Mouse (Mus musculus): ENCODE results near the gene Cacng1. TPM values are rescaled to one million over a fixed set of nuclear protein-coding genes. Genes with fewer than 3 reads are reported as not detected.

The Cacng1 gene
- polyA plus RNA-seq, 1 experiment from 2014 or later: 1.6 TPM

GRCm38 (mm10) chr11:107730940-107731339 lies 14.6 kb upstream of the Cacng1 start:
- WGBS: 71% methylated on average over 4 of the region's 4 CpGs
- no peaks in the 10 kb centered on the region for H3K36me3 ChIP-seq (ENCODE audit: insufficient read depth, low read length)
- H3K9ac ChIP-seq (replicated peaks; ENCODE audit: low read depth): no peak overlapping the region
- DNase-seq (ENCODE audit: low spot score) (no peak), ATAC-seq (no peak)
- H3K4me1 ChIP-seq (ENCODE audit: insufficient read depth, low read depth, low read length): no peaks in the 10 kb centered on the region; the same call in 1 of the 2 replicates
- H3K9me3 ChIP-seq (ENCODE audit: low read length): no peaks in the 10 kb centered on the region
- no peak overlapping the region for H3K4me3 ChIP-seq (ENCODE audit: low read depth, low read length)
- TF ChIP-seq EP300 (IDR thresholded peaks at IDR 0.05) (no peak), CTCF (IDR thresholded peaks at IDR 0.05) (no peak)
- H3K4me2 ChIP-seq (replicated peaks; ENCODE audit: low read depth, low read length): no peak overlapping the region
- H3K27me3 ChIP-seq (replicated peaks; ENCODE audit: insufficient read depth, low read length): no peaks in the 10 kb centered on the region
- no peak overlapping the region for H3K27ac ChIP-seq (ENCODE audit: low read length)

- TF ChIP-seq EP300 (IDR thresholded peaks at IDR 0.05) (no peak), CTCF (IDR thresholded peaks at IDR 0.05) (no peak)
- peak; percentile 37 for ATAC-seq
- no peak overlapping the region for H3K4me3 ChIP-seq (ENCODE audit: low read depth, low read length)
These were observed 12.8 kb upstream of the Cacng1 start for GRCm38 (mm10) chr11:107729141-107729540.

GRCm38 (mm10) chr11:107728073-107728863 lies 11.9 kb upstream of the Cacng1 start:
- Histone ChIP-seq H3K4me2 (replicated peaks; ENCODE audit: low read depth, low read length) (no peak overlapping the region), H3K4me1 (ENCODE audit: insufficient read depth, low read depth, low read length) (no peaks in the 10 kb centered on the region; the same call in 1 of the 2 replicates), H3K27ac (ENCODE audit: low read length) (peak overlapping the region; percentile 44), H3K9me3 (ENCODE audit: low read length) (no peaks in the 10 kb centered on the region), H3K9ac (replicated peaks; ENCODE audit: low read depth) (no peak overlapping the region), H3K36me3 (ENCODE audit: insufficient read depth, low read length) (no peaks in the 10 kb centered on the region), H3K4me3 (ENCODE audit: low read depth, low read length) (no peak overlapping the region), H3K27me3 (replicated peaks; ENCODE audit: insufficient read depth, low read length) (no peaks in the 10 kb centered on the region)
- DNase-seq (ENCODE audit: low spot score) (peak; percentile 83), ATAC-seq (peak; percentile 87)
- TF ChIP-seq CTCF (IDR thresholded peaks at IDR 0.05): peak; percentile 38
- TF ChIP-seq EP300 (IDR thresholded peaks at IDR 0.05): peak; percentile 89
- WGBS: 53% methylated on average over 13 of the region's 13 CpGs

More at GRCm38 (mm10) chr11:107729141-107729540, 12.8 kb upstream of the Cacng1 start:
- Histone ChIP-seq H3K4me1 (ENCODE audit: insufficient read depth, low read depth, low read length) (no peaks in the 10 kb centered on the region; the same call in 1 of the 2 replicates), H3K9me3 (ENCODE audit: low read length) (no peaks in the 10 kb centered on the region), H3K4me2 (replicated peaks; ENCODE audit: low read depth, low read length) (no peak overlapping the region), H3K9ac (replicated peaks; ENCODE audit: low read depth) (no peak overlapping the region), H3K36me3 (ENCODE audit: insufficient read depth, low read length) (no peaks in the 10 kb centered on the region), H3K27ac (ENCODE audit: low read length) (peak overlapping the region; percentile 32), H3K27me3 (replicated peaks; ENCODE audit: insufficient read depth, low read length) (no peaks in the 10 kb centered on the region)
- 56% methylated on average over 7 of the region's 7 CpGs for WGBS
- DNase-seq (ENCODE audit: low spot score): peak; percentile 31

- DNase-seq (ENCODE audit: low spot score) (no peak), ATAC-seq (no peak)
- Histone ChIP-seq H3K36me3 (ENCODE audit: insufficient read depth, low read length) (no peaks in the 10 kb centered on the region), H3K4me3 (ENCODE audit: low read depth, low read length) (no peak overlapping the region), H3K27ac (ENCODE audit: low read length) (no peak overlapping the region), H3K4me1 (ENCODE audit: insufficient read depth, low read depth, low read length) (no peaks in the 10 kb centered on the region; the same call in 1 of the 2 replicates), H3K4me2 (replicated peaks; ENCODE audit: low read depth, low read length) (no peak overlapping the region), H3K9ac (replicated peaks; ENCODE audit: low read depth) (no peak overlapping the region), H3K27me3 (replicated peaks; ENCODE audit: insufficient read depth, low read length) (no peaks in the 10 kb centered on the region), H3K9me3 (ENCODE audit: low read length) (no peaks in the 10 kb centered on the region)
- TF ChIP-seq EP300 (IDR thresholded peaks at IDR 0.05) (no peak), CTCF (IDR thresholded peaks at IDR 0.05) (no peak)
- 73% methylated on average over 8 of the region's 8 CpGs for WGBS
These were observed 8.3 kb upstream of the Cacng1 start for GRCm38 (mm10) chr11:107724603-107725002.

- H3K4me1 ChIP-seq (ENCODE audit: insufficient read depth, low read depth, low read length): no peaks in the 10 kb centered on the region
- no peak overlapping the region for H3K4me3 ChIP-seq (ENCODE audit: low read depth, low read length)
- 77% methylated on average over 7 of the region's 7 CpGs for WGBS
- ATAC-seq (no peak), DNase-seq (ENCODE audit: low spot score) (no peak)
- no peak overlapping the region for H3K27ac ChIP-seq (ENCODE audit: low read length)
- H3K9ac ChIP-seq (replicated peaks; ENCODE audit: low read depth): no peak overlapping the region
- H3K36me3 ChIP-seq (ENCODE audit: insufficient read depth, low read length): no peaks in the 10 kb centered on the region
- no peak for TF ChIP-seq CTCF (IDR thresholded peaks at IDR 0.05)
- TF ChIP-seq EP300 (IDR thresholded peaks at IDR 0.05): no peak
- H3K9me3 ChIP-seq (ENCODE audit: low read length): no peaks in the 10 kb centered on the region
- H3K27me3 ChIP-seq (replicated peaks; ENCODE audit: insufficient read depth, low read length): no peaks in the 10 kb centered on the region
- H3K4me2 ChIP-seq (replicated peaks; ENCODE audit: low read depth, low read length): no peak overlapping the region
These were observed 4.7 kb upstream of the Cacng1 start for GRCm38 (mm10) chr11:107721057-107721456.

- Histone ChIP-seq H3K36me3 (ENCODE audit: insufficient read depth, low read length) (no peaks in the 10 kb centered on the region), H3K9ac (replicated peaks; ENCODE audit: low read depth) (no peak overlapping the region), H3K4me1 (ENCODE audit: insufficient read depth, low read depth, low read length) (no peaks in the 10 kb centered on the region), H3K9me3 (ENCODE audit: low read length) (no peaks in the 10 kb centered on the region), H3K4me3 (ENCODE audit: low read depth, low read length) (no peak overlapping the region), H3K27ac (ENCODE audit: low read length) (no peak overlapping the region), H3K4me2 (replicated peaks; ENCODE audit: low read depth, low read length) (no peak overlapping the region), H3K27me3 (replicated peaks; ENCODE audit: insufficient read depth, low read length) (no peaks in the 10 kb centered on the region)
- 80% methylated on average over 9 of the region's 9 CpGs for WGBS
- DNase-seq (ENCODE audit: low spot score) (no peak), ATAC-seq (no peak)
- TF ChIP-seq CTCF (IDR thresholded peaks at IDR 0.05): no peak
- TF ChIP-seq EP300 (IDR thresholded peaks at IDR 0.05): no peak
These were observed 4.1 kb upstream of the Cacng1 start for GRCm38 (mm10) chr11:107720264-107721021.

All from lung, postnatal 0 days (tissue).